Mouse (Mus musculus) brain, embryonic 14.5 days (tissue): ENCODE measurements around the gene Tmem120a. TPM values are rescaled to one million over a fixed set of nuclear protein-coding genes. Genes with fewer than 3 reads are reported as not detected.

ENCODE experiments used
- DNase-seq: peaks from one replicate; pipeline ENCODE4 v3.0.0-alpha.2; 2011; ENCODE audit warnings: low read depth
- CTCF ChIP-seq: fragments of 200-500 bp; IDR thresholded peaks from 2 replicates; pipeline ENCODE4 v1.5.1; 2012; ENCODE audit warnings: inconsistent platforms, mild to moderate bottlenecking, moderate library complexity, borderline replicate concordance; ENCODE audit not compliant: insufficient read depth, insufficient read length; ENCODE audit errors: extremely low read depth
- POLR2A ChIP-seq: fragments of 200-500 bp; IDR thresholded peaks from 2 replicates; pipeline ENCODE4 v1.6.1; 2012; ENCODE audit warnings: mild to moderate bottlenecking, inconsistent platforms, borderline replicate concordance; ENCODE audit not compliant: poor library complexity, insufficient read depth, insufficient read length, severe bottlenecking; ENCODE audit errors: extremely low read depth
- polyA plus RNA-seq: library from polyadenylated mRNA; depleted of rRNA; stranded (reverse); fragments of >200 nt; gene quantifications from 2 replicates; pipeline ENCODE4 v1.2.3, GENCODE M21; 2012; rRNA removed

The Tmem120a gene
- polyA plus RNA-seq, 1 experiment = 39.3 TPM

DNA sequence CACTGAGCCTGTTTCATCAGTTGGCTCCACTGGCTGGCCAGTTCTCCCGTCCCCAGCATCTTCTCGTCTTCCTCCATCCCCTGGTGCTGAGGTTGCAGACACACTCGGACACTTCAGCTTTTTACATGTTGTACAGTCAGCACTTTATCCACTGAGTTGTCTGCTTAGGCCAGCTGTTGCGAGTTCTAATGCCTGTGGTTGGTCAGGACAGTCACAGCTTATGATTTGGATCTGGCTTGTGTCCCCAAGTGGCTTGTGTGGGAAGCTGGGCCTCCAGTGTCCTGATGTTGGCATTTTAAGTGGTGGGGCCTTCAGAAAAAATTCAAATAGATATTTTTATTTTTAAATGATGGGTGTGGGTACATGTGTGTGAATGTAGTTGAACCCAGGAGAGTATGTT is 38.9 kb downstream of the Tmem120a start:
- TF ChIP-seq CTCF (no peak), POLR2A (no peak)

DNA sequence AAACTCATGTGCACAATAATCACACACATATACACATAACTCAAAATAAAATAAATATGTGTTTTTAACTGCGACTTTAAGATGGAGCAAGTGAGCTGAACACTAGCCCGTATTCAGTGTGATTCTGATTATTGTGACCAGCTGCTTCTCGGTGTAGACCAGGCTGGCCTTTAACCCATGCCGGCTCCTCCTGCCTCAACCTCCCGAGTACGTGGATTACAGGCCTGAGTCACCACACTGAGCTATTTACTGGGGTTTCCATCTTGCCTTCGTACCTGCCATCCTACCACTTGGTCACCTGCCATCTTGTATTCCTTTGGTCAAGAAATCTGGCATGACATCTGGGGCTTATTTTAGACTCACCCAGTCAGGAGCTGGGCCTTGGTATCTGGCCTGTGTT is 40.8 kb downstream of the Tmem120a start:
- no peak for DNase-seq
- TF ChIP-seq POLR2A (no peak), CTCF (no peak)

More for the DNA sequence above, 38.9 kb downstream of the Tmem120a start:
- DNase-seq = no peak

DNA sequence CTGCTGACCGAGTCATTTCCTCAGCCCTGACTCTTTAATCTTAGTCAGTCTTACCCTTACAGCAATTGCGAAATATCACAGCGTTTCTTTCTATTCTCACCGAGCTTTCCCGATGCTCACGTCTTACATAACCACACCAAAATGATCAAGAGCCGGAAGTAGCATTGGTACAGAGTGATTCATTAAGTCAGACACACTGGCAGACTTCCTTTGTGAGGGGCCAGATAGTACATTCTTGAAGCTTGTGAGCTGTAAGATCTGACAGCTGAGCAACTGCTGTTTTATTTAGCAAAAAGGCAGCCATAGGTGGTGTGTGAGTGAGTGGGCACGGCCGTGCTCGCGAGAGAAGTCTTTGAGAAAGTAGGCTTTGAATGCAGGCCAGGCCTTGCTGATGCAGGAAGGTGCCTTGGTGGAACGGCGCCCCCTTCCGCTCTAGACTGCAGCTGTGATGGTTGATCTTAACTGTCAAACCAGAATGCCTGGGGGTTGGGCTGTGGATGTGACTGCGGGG is 41.5 kb downstream of the Tmem120a start:
- peak; percentile 30 for DNase-seq
- 0 out of 2 replicates have a peak, but pooled peaks have one; percentile 6 for TF ChIP-seq CTCF
- TF ChIP-seq POLR2A = no peak

DNA sequence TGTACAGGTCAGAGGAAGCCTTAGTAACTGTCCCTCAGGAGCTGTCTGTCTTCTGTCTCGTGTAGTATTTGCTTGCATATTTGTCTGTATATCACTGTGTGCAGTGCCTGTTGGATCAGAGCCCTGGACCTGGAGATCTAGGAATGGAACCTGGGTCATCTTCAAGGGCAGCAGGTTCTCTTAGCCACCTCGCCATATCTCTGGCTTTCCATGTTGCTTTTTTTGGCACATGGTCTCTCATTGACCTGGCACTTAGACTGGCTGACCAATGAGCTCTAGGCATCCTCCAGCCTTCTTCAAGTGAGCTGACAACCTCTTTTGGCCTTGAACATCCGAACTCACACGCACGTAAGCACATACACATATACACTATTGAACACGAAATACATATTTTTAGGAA is 42.1 kb downstream of the Tmem120a start:
- DNase-seq = no peak
- TF ChIP-seq POLR2A = no peak
- no peak for TF ChIP-seq CTCF

DNA sequence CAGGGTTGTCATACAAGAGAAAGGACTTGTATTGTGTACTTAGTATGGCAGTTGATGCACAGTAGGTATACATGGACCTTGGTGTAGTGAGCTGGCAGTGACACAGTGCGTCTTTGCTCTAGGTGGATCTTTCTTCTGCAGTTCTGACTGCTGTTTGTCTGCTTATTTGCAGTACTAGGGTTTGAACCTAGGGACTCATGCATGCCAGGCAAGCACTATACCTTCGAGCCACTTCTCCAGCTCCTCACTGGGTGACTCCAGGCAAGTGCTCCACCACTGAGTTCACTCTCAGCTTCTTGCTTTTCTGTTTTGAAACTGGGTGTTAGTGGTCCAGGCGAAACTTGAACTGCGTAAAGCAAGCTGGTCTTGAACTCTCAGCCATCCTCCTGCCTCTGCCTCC is 42.6 kb downstream of the Tmem120a start:
- no peak for DNase-seq
- no peak for TF ChIP-seq POLR2A

DNA sequence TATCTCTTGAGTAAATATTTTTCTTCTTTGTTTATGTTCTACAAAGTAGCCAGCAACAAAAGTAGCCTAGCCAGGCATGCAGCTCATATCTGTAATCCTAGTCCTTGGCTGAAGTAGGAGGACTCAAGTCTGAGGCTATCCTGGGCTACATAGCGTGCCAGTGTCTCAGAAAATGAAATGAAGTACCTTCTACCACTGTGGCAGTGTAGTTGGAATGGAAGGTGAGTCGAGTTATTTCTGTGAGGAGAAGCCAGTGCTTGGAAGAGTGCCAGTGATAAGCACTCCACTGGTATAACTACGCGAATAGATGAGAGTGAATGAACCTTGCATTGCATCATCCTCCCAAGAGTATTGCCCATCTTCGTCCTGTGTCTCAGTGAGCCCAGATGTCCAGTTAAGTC is 46.5 kb downstream of the Tmem120a start:
- DNase-seq = no peak
- TF ChIP-seq POLR2A (no peak), CTCF (no peak)

DNA sequence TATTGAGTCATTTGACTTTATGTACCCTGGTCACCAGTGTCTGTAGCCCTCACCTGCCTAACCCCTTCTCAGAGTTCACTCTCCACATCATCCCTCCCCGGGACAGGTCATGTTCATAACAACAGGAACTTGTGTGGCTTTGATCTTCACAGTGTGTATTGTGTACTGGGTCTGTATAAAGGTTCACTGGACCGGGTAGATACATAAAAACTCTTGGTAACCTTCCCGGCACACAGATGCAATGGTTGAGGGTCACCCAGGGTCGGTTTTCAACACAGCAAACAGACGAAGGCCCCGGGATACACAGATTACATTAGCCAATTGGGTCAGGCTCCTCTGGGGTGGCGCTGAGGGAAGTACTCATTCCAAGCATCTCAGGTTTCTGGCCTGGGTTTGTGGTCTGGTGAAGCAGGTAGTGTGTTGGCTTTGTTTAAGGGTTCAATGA is 48.9 kb downstream of the Tmem120a start:
- no peak for DNase-seq
- TF ChIP-seq POLR2A (no peak), CTCF (no peak)

DNA sequence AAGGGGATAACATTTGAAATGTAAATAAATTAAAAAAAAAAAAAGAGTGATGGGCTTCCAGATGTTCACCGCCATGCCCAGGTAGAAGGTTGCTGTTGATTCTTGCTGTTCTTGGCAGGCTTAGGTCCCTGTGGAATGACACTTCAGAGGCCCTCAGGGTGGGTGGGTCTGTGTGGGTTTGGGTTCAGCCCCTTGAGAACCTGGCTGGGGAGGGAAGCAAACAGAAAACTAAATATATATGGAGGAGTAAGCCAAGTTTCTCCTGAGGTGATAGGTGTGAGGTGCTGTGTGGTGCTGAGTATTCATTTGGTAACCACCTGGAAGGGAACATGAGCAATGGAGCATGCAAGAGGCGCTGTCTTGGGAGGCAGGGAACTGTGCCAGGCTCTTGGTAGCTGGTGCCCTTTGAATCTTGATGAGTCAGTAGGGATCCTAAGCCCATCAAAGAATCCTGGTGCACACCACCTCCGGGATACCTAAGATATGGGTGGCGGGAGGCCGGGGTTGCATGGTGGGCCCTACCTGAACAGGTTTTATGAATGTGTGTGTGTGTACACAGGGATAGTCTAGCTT is 50.9 kb downstream of the Tmem120a start:
- DNase-seq = no peak
- TF ChIP-seq POLR2A (no peak), CTCF (no peak)

DNA sequence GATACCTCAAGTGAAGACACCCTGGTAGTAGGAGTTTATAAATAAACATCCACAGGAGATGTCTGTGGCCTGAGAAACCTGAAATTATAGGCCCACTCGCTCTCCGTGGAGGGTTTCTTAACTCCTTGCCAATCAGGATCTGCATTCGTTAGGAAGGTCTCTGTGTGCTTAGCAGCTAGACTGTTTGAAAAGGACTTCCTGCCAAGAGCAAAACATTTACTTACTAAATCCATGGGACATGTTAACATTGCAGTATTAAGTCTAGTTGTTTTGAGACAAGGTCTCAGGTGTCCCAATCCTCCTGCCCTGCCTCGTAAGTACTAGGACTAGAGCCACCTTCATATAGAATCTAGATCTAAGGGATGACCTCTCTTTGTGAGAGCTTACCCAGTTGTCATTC is 53.0 kb downstream of the Tmem120a start:
- no peak for DNase-seq
- no peak for TF ChIP-seq CTCF
- TF ChIP-seq POLR2A = no peak

DNA sequence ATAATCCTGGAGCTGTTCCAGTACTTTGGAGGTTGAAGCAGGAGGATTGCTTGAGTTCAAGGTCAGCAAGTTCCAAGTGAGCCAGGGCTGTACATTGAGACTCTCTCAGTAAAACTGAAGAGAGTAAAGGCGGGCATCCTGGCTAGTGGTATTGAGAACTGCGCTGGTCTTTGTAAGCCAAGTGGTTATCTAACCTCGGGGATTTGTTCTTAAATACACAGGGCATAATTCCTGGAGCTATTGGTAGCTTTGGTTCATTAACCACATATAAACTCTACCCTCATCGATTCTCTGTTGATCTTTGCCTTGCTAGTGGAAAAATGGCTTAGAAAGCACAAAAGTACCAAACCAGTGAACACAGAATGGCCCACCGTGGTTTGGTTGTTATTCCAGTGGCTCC is 53.8 kb downstream of the Tmem120a start:
- TF ChIP-seq POLR2A = no peak
- no peak for TF ChIP-seq CTCF
- DNase-seq = no peak

Other genes starting within 250 kb of the Tmem120a start
- 44.0 and 58.5 TPM in 2 replicates for gene Hip1, start 199.3 kb downstream of the Tmem120a start, polyA plus RNA-seq
- not detected in 2 replicates for gene Ccl26, start 180.9 kb downstream of the Tmem120a start, polyA plus RNA-seq
- gene Ccl24, start 171.4 kb downstream of the Tmem120a start, polyA plus RNA-seq = 0.97 and 1.3 TPM in 2 replicates
- gene Rhbdd2, start 111.8 kb downstream of the Tmem120a start, polyA plus RNA-seq = 42.5 and 64.4 TPM in 2 replicates
- gene Por, start 74.4 kb downstream of the Tmem120a start, polyA plus RNA-seq = 145 and 162 TPM in 2 replicates
- gene Styxl1, start 33.9 kb upstream of the Tmem120a start, polyA plus RNA-seq = 0.08 and 0.15 TPM in 2 replicates
- 476 and 499 TPM in 2 replicates for gene Mdh2, start 34.0 kb upstream of the Tmem120a start, polyA plus RNA-seq
- gene Srrm3, start 62.4 kb upstream of the Tmem120a start, polyA plus RNA-seq = 57.1 and 82.6 TPM in 2 replicates
- gene Hspb1, start 143.5 kb upstream of the Tmem120a start, polyA plus RNA-seq = 17.2 and 27.4 TPM in 2 replicates
- gene Ywhag, start 190.2 kb upstream of the Tmem120a start, polyA plus RNA-seq = 258 and 495 TPM in 2 replicates
- gene Ssc4d, start 230.1 kb upstream of the Tmem120a start, polyA plus RNA-seq = 2.1 and 5.1 TPM in 2 replicates
- gene Zp3, start 235.7 kb upstream of the Tmem120a start, polyA plus RNA-seq = 0.18 and 0.21 TPM in 2 replicates